Mouse (Mus musculus) small intestine, adult 2 months (tissue): ENCODE measurements around the gene Tpt1. TPM values are rescaled to one million over a fixed set of nuclear protein-coding genes. Genes with fewer than 3 reads are reported as not detected.
"Not testable (repeated sequence)": the region's sequence is repeated elsewhere in the genome, so short reads cannot be mapped to it uniquely, and the experiment has no call there.

ENCODE experiments used
- H3K27ac ChIP-seq: fragments of 200-500 bp; 2 replicates; pipeline ENCODE4 v1.5.1; 2012; ENCODE audit warnings: low read depth, low read length, control low read depth, inconsistent platforms; ENCODE audit not compliant: insufficient read depth
- H3K27me3 ChIP-seq: fragments of 200-500 bp; 2 replicates; pipeline ENCODE4 v1.6.1; 2012; ENCODE audit warnings: mild to moderate bottlenecking, moderate library complexity, low read length, inconsistent platforms; ENCODE audit not compliant: control insufficient read depth, insufficient read depth
- H3K36me3 ChIP-seq: fragments of 200-500 bp; 2 replicates; pipeline ENCODE4 v1.6.1; 2012; ENCODE audit warnings: mild to moderate bottlenecking, low read length, control low read depth, inconsistent platforms; ENCODE audit not compliant: control insufficient read depth, insufficient read depth
- H3K4me1 ChIP-seq: fragments of 200-500 bp; 2 replicates; pipeline ENCODE4 v1.6.1; 2012; ENCODE audit warnings: low read length, inconsistent platforms, mixed read lengths; ENCODE audit not compliant: control insufficient read depth, insufficient read depth, insufficient read length
- H3K4me3 ChIP-seq: fragments of 200-500 bp; 2 replicates; pipeline ENCODE4 v1.5.1; 2012; ENCODE audit warnings: low read depth, mild to moderate bottlenecking, control low read depth, inconsistent platforms, low read length, moderate library complexity
- CTCF ChIP-seq: fragments of 200-500 bp; IDR thresholded peaks from 2 replicates; pipeline ENCODE4 v1.5.1; 2012; ENCODE audit warnings: low read depth, mild to moderate bottlenecking, control low read depth, inconsistent platforms, low read length, moderate library complexity, mixed read lengths; ENCODE audit not compliant: insufficient replicate concordance, insufficient read length; ENCODE audit errors: extremely low read depth
- POLR2A ChIP-seq: fragments of 200-500 bp; IDR thresholded peaks from 2 replicates; pipeline ENCODE4 v1.6.1; 2012; ENCODE audit warnings: low read depth, mild to moderate bottlenecking, control low read depth, inconsistent platforms, low read length, moderate library complexity
- WGBS: fragments of 180-500 bp; shearing (Covaris S2); methylation state at CpG from one replicate; pipeline ENCODE4 v1.1.7; 2018; 5-methylcytosine and 5-hydroxymethylcytosine counted together
- polyA plus RNA-seq: library from polyadenylated mRNA; depleted of rRNA; stranded (reverse); fragments of >200 nt; gene quantifications from 2 replicates; pipeline ENCODE4 v1.2.3, GENCODE M21; 2012

The Tpt1 gene
- polyA plus RNA-seq, 1 experiment, result 1,973 TPM

- TF ChIP-seq CTCF (no peak), POLR2A (no peak)
- no peak overlapping the region for H3K4me3 ChIP-seq
- peaks cover 31% of the 10 kb centered on the region for H3K36me3 ChIP-seq
- peaks cover 2% of the 10 kb centered on the region; the same call in 1 of the 2 replicates for H3K4me1 ChIP-seq
- WGBS, result 87% methylated on average over 5 of the region's 5 CpGs
- no peaks in the 10 kb centered on the region for H3K27me3 ChIP-seq
- H3K27ac ChIP-seq, result no peak overlapping the region
Observed at GRCm38 (mm10) chr14:75852016-75852415, 7.1 kb downstream of the Tpt1 start.

- no peaks in the 10 kb centered on the region for H3K4me1 ChIP-seq
- WGBS, result 72% methylated on average over 17 of the region's 17 CpGs
- no peak for TF ChIP-seq CTCF
- TF ChIP-seq POLR2A, result no peak
Observed at GRCm38 (mm10) chr14:75855263-75855992, 10.5 kb downstream of the Tpt1 start.

GRCm38 (mm10) chr14:75858181-75858580 is 13.3 kb downstream of the Tpt1 start:
- Histone ChIP-seq H3K27me3 (no peaks in the 10 kb centered on the region), H3K4me1 (no peaks in the 10 kb centered on the region), H3K4me3 (no peak overlapping the region), H3K27ac (no peak overlapping the region), H3K36me3 (no peaks in the 10 kb centered on the region)
- 60% methylated on average over 2 of the region's 2 CpGs for WGBS
- TF ChIP-seq CTCF (no peak), POLR2A (no peak)

More at GRCm38 (mm10) chr14:75855263-75855992, 10.5 kb downstream of the Tpt1 start:
- no peak overlapping the region for H3K27ac ChIP-seq
- H3K4me3 ChIP-seq, result no peak overlapping the region
- no peaks in the 10 kb centered on the region for H3K27me3 ChIP-seq
- peaks cover 4% of the 10 kb centered on the region; the same call in 1 of the 2 replicates for H3K36me3 ChIP-seq

GRCm38 (mm10) chr14:75859619-75860018 is 14.7 kb downstream of the Tpt1 start:
- Histone ChIP-seq H3K4me1 (peaks cover 3% of the 10 kb centered on the region; the same call in 1 of the 2 replicates), H3K27me3 (no peaks in the 10 kb centered on the region), H3K36me3 (no peaks in the 10 kb centered on the region), H3K4me3 (no peak overlapping the region), H3K27ac (no peak overlapping the region)
- WGBS, result 68% methylated on average over 2 of the region's 2 CpGs
- TF ChIP-seq CTCF (no peak), POLR2A (no peak)

GRCm38 (mm10) chr14:75862701-75863100 is 17.8 kb downstream of the Tpt1 start:
- Histone ChIP-seq H3K27ac (no peak overlapping the region), H3K4me1 (peaks cover 3% of the 10 kb centered on the region; the same call in 1 of the 2 replicates), H3K36me3 (no peaks in the 10 kb centered on the region), H3K27me3 (no peaks in the 10 kb centered on the region), H3K4me3 (no peak overlapping the region)
- no peak for TF ChIP-seq POLR2A
- no peak for TF ChIP-seq CTCF
- whole genome bisulfite sequencing, result 90% methylated on average over 6 of the region's 6 CpGs

- Histone ChIP-seq H3K36me3 (no peaks in the 10 kb centered on the region), H3K4me1 (peaks cover 3% of the 10 kb centered on the region; the same call in 1 of the 2 replicates), H3K27ac (peak overlapping the region; percentile 68), H3K4me3 (no peak overlapping the region), H3K27me3 (no peaks in the 10 kb centered on the region)
- TF ChIP-seq CTCF (no peak), POLR2A (no peak)
- 7% methylated on average over 7 of the region's 7 CpGs for WGBS
Observed at GRCm38 (mm10) chr14:75863549-75864409, 18.9 kb downstream of the Tpt1 start.

GRCm38 (mm10) chr14:75866706-75867333 is 21.9 kb downstream of the Tpt1 start:
- Histone ChIP-seq H3K4me3 (no peak overlapping the region), H3K27ac (no peak overlapping the region), H3K4me1 (peaks cover 3% of the 10 kb centered on the region; the same call in 1 of the 2 replicates), H3K27me3 (no peaks in the 10 kb centered on the region), H3K36me3 (no peaks in the 10 kb centered on the region)
- WGBS, result 46% methylated on average over 9 of the region's 9 CpGs
- TF ChIP-seq POLR2A (no peak), CTCF (no peak)

GRCm38 (mm10) chr14:75868028-75868427 is 23.1 kb downstream of the Tpt1 start:
- 88% methylated on average over 3 of the region's 3 CpGs for WGBS
- H3K27me3 ChIP-seq, H3K4me3 ChIP-seq, H3K27ac ChIP-seq, H3K36me3 ChIP-seq, H3K4me1 ChIP-seq: not testable (repeated sequence)
